Mouse (Mus musculus) hindbrain, embryonic 13.5 days (tissue): ENCODE measurements around the gene Adat1. TPM values are rescaled to one million over a fixed set of nuclear protein-coding genes. Genes with fewer than 3 reads are reported as not detected.

Source experiments
- ATAC-seq: fragments of 200-750 bp; cut with Nextera tagmentation; 2 replicates; pipeline ENCODE4 v1.8.0; 2017; ENCODE audit warnings: moderate TSS enrichment; ENCODE audit not compliant: low FRiP score
- H3K27ac ChIP-seq: fragments of 300-500 bp; sonication (generic); 2 replicates; pipeline ENCODE4 v1.5.1; 2015; ENCODE audit warnings: inconsistent platforms, mild to moderate bottlenecking, moderate library complexity
- H3K27me3 ChIP-seq: fragments of 300-500 bp; sonication (generic); 2 replicates; pipeline ENCODE4 v1.6.1; 2015; ENCODE audit warnings: mild to moderate bottlenecking, inconsistent platforms
- H3K36me3 ChIP-seq: fragments of 300-500 bp; sonication (generic); 2 replicates; pipeline ENCODE4 v1.6.1; 2015; ENCODE audit warnings: mild to moderate bottlenecking, inconsistent platforms
- H3K4me1 ChIP-seq: fragments of 300-500 bp; sonication (generic); replicated peaks from 2 replicates; pipeline ENCODE4 v1.6.1; 2015; ENCODE audit warnings: inconsistent platforms
- H3K4me2 ChIP-seq: fragments of 300-500 bp; sonication (generic); 2 replicates; pipeline ENCODE4 v1.6.1; 2015; ENCODE audit warnings: inconsistent platforms, mild to moderate bottlenecking, moderate library complexity
- H3K4me3 ChIP-seq: fragments of 300-500 bp; sonication (generic); 2 replicates; pipeline ENCODE4 v1.5.1; 2015; ENCODE audit warnings: mild to moderate bottlenecking, inconsistent platforms
- H3K9ac ChIP-seq: fragments of 300-500 bp; sonication (generic); 2 replicates; pipeline ENCODE4 v1.6.1; 2015; ENCODE audit warnings: mild to moderate bottlenecking, inconsistent platforms
- H3K9me3 ChIP-seq: fragments of 300-500 bp; sonication (generic); 2 replicates; pipeline ENCODE4 v1.6.1; 2016; ENCODE audit warnings: inconsistent platforms
- WGBS: fragments of 180-500 bp; shearing (Covaris S2); methylation state at CpG from one replicate; pipeline ENCODE4 v1.1.7; 2015; 5-methylcytosine and 5-hydroxymethylcytosine counted together
- polyA plus RNA-seq: library from polyadenylated mRNA; unstranded; fragments of >200 nt; fragmentation: Nextera tagmentation; extraction: Ambion mirVana; gene quantifications from 2 replicates; pipeline ENCODE4 v1.2.1, GENCODE M21; 2015

The Adat1 gene
- polyA plus RNA-seq, 1 experiment from 2014 or later: 8.5 TPM

GRCm38 (mm10) chr8:111964849-111965561, 27.1 kb downstream of the Adat1 start:
- 74% methylated on average over 7 of the region's 7 CpGs for WGBS
- H3K4me3 ChIP-seq: no peak overlapping the region
- peaks cover 20% of the 10 kb centered on the region for H3K36me3 ChIP-seq
- no peak overlapping the region for H3K4me2 ChIP-seq
- no peak overlapping the region for H3K9ac ChIP-seq
- no peak for ATAC-seq
- no peak overlapping the region for H3K27ac ChIP-seq
- no peaks in the 10 kb centered on the region for H3K9me3 ChIP-seq
- H3K27me3 ChIP-seq: no peaks in the 10 kb centered on the region
- H3K4me1 ChIP-seq: peaks cover 2% of the 10 kb centered on the region; the same call in 1 of the 2 replicates

GRCm38 (mm10) chr8:111964351-111964750, 27.8 kb downstream of the Adat1 start:
- Histone ChIP-seq H3K4me1 (peaks cover 2% of the 10 kb centered on the region; the same call in 1 of the 2 replicates), H3K4me3 (no peak overlapping the region), H3K36me3 (peaks cover 20% of the 10 kb centered on the region), H3K27me3 (no peaks in the 10 kb centered on the region), H3K9me3 (no peaks in the 10 kb centered on the region), H3K9ac (no peak overlapping the region), H3K27ac (no peak overlapping the region), H3K4me2 (no peak overlapping the region)
- ATAC-seq: no peak
- 71% methylated on average over 5 of the region's 5 CpGs for WGBS

- Histone ChIP-seq H3K27me3 (no peaks in the 10 kb centered on the region), H3K36me3 (peaks cover 23% of the 10 kb centered on the region), H3K9me3 (no peaks in the 10 kb centered on the region), H3K9ac (no peak overlapping the region), H3K4me2 (no peak overlapping the region), H3K27ac (no peak overlapping the region), H3K4me3 (no peak overlapping the region), H3K4me1 (peaks cover 2% of the 10 kb centered on the region; the same call in 1 of the 2 replicates)
- ATAC-seq: no peak
- WGBS: 74% methylated on average over 4 of the region's 4 CpGs
Measured at GRCm38 (mm10) chr8:111963546-111963945, 28.6 kb downstream of the Adat1 start.

- Histone ChIP-seq H3K27ac (no peak overlapping the region), H3K9me3 (no peaks in the 10 kb centered on the region), H3K4me3 (no peak overlapping the region), H3K4me1 (peaks cover 2% of the 10 kb centered on the region; the same call in 1 of the 2 replicates), H3K4me2 (no peak overlapping the region), H3K27me3 (no peaks in the 10 kb centered on the region), H3K9ac (no peak overlapping the region), H3K36me3 (peaks cover 25% of the 10 kb centered on the region)
- WGBS: 66% methylated on average over 10 of the region's 10 CpGs
- ATAC-seq: no peak
Measured at GRCm38 (mm10) chr8:111963091-111963490, 29.0 kb downstream of the Adat1 start.

GRCm38 (mm10) chr8:111962589-111962988, 29.5 kb downstream of the Adat1 start:
- Histone ChIP-seq H3K4me2 (no peak overlapping the region), H3K4me3 (no peak overlapping the region), H3K36me3 (peaks cover 23% of the 10 kb centered on the region), H3K4me1 (peaks cover 2% of the 10 kb centered on the region; the same call in 1 of the 2 replicates), H3K9me3 (no peaks in the 10 kb centered on the region), H3K9ac (no peak overlapping the region), H3K27me3 (no peaks in the 10 kb centered on the region), H3K27ac (no peak overlapping the region)
- WGBS: 89% methylated on average over 1 of the region's 1 CpGs
- ATAC-seq: no peak

- H3K9ac ChIP-seq: no peak overlapping the region
- no peak overlapping the region for H3K4me2 ChIP-seq
- H3K27ac ChIP-seq: no peak overlapping the region
- no peaks in the 10 kb centered on the region for H3K27me3 ChIP-seq
- 80% methylated on average over 3 of the region's 3 CpGs for WGBS
- ATAC-seq: no peak
- no peak overlapping the region for H3K4me3 ChIP-seq
- H3K36me3 ChIP-seq: peaks cover 29% of the 10 kb centered on the region
- H3K4me1 ChIP-seq: peaks cover 2% of the 10 kb centered on the region; the same call in 1 of the 2 replicates
- H3K9me3 ChIP-seq: no peaks in the 10 kb centered on the region
Measured at GRCm38 (mm10) chr8:111961330-111961729, 30.8 kb downstream of the Adat1 start.

GRCm38 (mm10) chr8:111960591-111961321, 31.3 kb downstream of the Adat1 start:
- peaks cover 34% of the 10 kb centered on the region for H3K36me3 ChIP-seq
- H3K27me3 ChIP-seq: no peaks in the 10 kb centered on the region
- no peaks in the 10 kb centered on the region for H3K9me3 ChIP-seq
- WGBS: 76% methylated on average over 15 of the region's 15 CpGs
- H3K4me2 ChIP-seq: no peak overlapping the region
- no peak for ATAC-seq
- peaks cover 2% of the 10 kb centered on the region; the same call in 1 of the 2 replicates for H3K4me1 ChIP-seq
- H3K9ac ChIP-seq: no peak overlapping the region
- H3K4me3 ChIP-seq: no peak overlapping the region
- no peak overlapping the region for H3K27ac ChIP-seq

GRCm38 (mm10) chr8:111957231-111957630, 34.9 kb downstream of the Adat1 start:
- H3K27me3 ChIP-seq: no peaks in the 10 kb centered on the region
- no peaks in the 10 kb centered on the region for H3K9me3 ChIP-seq
- no peak overlapping the region for H3K4me2 ChIP-seq
- H3K4me1 ChIP-seq: no peaks in the 10 kb centered on the region
- no peak overlapping the region for H3K27ac ChIP-seq
- no peak overlapping the region for H3K9ac ChIP-seq
- H3K36me3 ChIP-seq: peaks cover 64% of the 10 kb centered on the region
- no peak overlapping the region for H3K4me3 ChIP-seq
- no peak for ATAC-seq
- 96% methylated on average over 2 of the region's 2 CpGs for WGBS

- no peaks in the 10 kb centered on the region for H3K4me1 ChIP-seq
- H3K9ac ChIP-seq: no peak overlapping the region
- no peaks in the 10 kb centered on the region for H3K9me3 ChIP-seq
- no peak overlapping the region for H3K27ac ChIP-seq
- WGBS: 92% methylated on average over 5 of the region's 5 CpGs
- no peak overlapping the region for H3K4me3 ChIP-seq
- peaks cover 74% of the 10 kb centered on the region for H3K36me3 ChIP-seq
- no peak overlapping the region for H3K4me2 ChIP-seq
- ATAC-seq: no peak
- no peaks in the 10 kb centered on the region for H3K27me3 ChIP-seq
Measured at GRCm38 (mm10) chr8:111955879-111956278, 36.2 kb downstream of the Adat1 start.

GRCm38 (mm10) chr8:111954844-111955594, 37.1 kb downstream of the Adat1 start:
- no peaks in the 10 kb centered on the region for H3K9me3 ChIP-seq
- no peak overlapping the region for H3K27ac ChIP-seq
- no peak for ATAC-seq
- H3K36me3 ChIP-seq: peaks cover 72% of the 10 kb centered on the region
- H3K4me2 ChIP-seq: no peak overlapping the region
- 90% methylated on average over 4 of the region's 4 CpGs for WGBS
- no peaks in the 10 kb centered on the region for H3K4me1 ChIP-seq
- H3K9ac ChIP-seq: no peak overlapping the region
- H3K4me3 ChIP-seq: no peak overlapping the region
- H3K27me3 ChIP-seq: no peaks in the 10 kb centered on the region

- no peak overlapping the region for H3K27ac ChIP-seq
- no peak overlapping the region for H3K4me2 ChIP-seq
- no peaks in the 10 kb centered on the region for H3K4me1 ChIP-seq
- H3K27me3 ChIP-seq: no peaks in the 10 kb centered on the region
- H3K9ac ChIP-seq: no peak overlapping the region
- H3K4me3 ChIP-seq: no peak overlapping the region
- WGBS: 93% methylated on average over 5 of the region's 5 CpGs
- ATAC-seq: no peak
- H3K9me3 ChIP-seq: no peaks in the 10 kb centered on the region
- peaks cover 87% of the 10 kb centered on the region for H3K36me3 ChIP-seq
Measured at GRCm38 (mm10) chr8:111951936-111952335, 40.2 kb downstream of the Adat1 start.

- peaks cover 87% of the 10 kb centered on the region for H3K36me3 ChIP-seq
- ATAC-seq: no peak
- H3K9ac ChIP-seq: no peak overlapping the region
Measured at GRCm38 (mm10) chr8:111951317-111951716, 40.8 kb downstream of the Adat1 start.

More at GRCm38 (mm10) chr8:111951317-111951716, 40.8 kb downstream of the Adat1 start:
- Histone ChIP-seq H3K4me2 (no peak overlapping the region), H3K9me3 (no peaks in the 10 kb centered on the region), H3K27ac (no peak overlapping the region), H3K4me1 (no peaks in the 10 kb centered on the region), H3K4me3 (no peak overlapping the region), H3K27me3 (no peaks in the 10 kb centered on the region)
- WGBS: 95% methylated on average over 7 of the region's 7 CpGs
